Mouse (Mus musculus) heart, adult 9 months (tissue): Measurements from ENCODE around the gene Mex3d.

ENCODE experiments used
- DNase-seq, 2 experiments: peaks; one replicate each; pipeline ENCODE4 v3.0.0; 2022; ENCODE audit warnings: low spot score in 2 of 2

Gene Mex3d

GRCm38 (mm10) chr10:80331636-80332524 is 55.6 kb downstream of the Mex3d start:
- no peak for DNase-seq

- DNase-seq: no peak
Measured at GRCm38 (mm10) chr10:80330888-80331287, 56.6 kb downstream of the Mex3d start.
